Mouse (Mus musculus) R1 (cell line): ENCODE measurements around the gene Abcb1b.
"Not testable (repeated sequence)": the region's sequence is repeated elsewhere in the genome, so short reads cannot be mapped to it uniquely, and the experiment has no call there.

Experiments
- DNase-seq: peaks from one replicate; pipeline ENCODE4 v3.0.0-alpha.2; 2018; ENCODE audit warnings: low read depth, low spot score

Abcb1b gene

GRCm38 (mm10) chr5:8797987-8798751 is at the start of gene Abcb1b:
Gene Abcb1b, plus strand, starts transcription at chr5:8798147.
- peak; percentile 78 for DNase-seq

- DNase-seq = no peak
Observed at GRCm38 (mm10) chr5:8772866-8773265, 25.1 kb upstream of the Abcb1b start.

- DNase-seq = no peak
Observed at GRCm38 (mm10) chr5:8778311-8778710, 19.6 kb upstream of the Abcb1b start.

DNA sequence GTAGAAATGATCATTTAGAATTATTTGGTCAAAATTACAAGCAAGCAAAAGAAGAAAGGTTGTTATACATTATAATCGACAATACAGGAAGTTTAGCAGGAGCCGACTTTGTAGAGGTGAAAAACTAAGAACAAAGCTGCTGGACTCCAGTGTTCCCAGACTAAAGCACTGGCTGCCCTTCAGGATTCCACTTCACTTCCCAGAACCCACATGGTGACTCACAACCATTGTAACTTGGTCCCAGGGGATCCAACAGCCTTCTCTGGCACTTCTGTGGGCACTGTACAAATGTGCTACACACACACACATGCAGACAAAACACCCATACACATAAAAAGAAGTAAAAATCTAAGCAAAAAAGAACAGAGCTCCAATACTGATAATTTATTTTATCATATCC is 19.2 kb upstream of the Abcb1b start:
- no peak for DNase-seq

- DNase-seq = no peak
Observed at GRCm38 (mm10) chr5:8792281-8792680, 5.7 kb upstream of the Abcb1b start.

GRCm38 (mm10) chr5:8798752-8799115 is 787 bp downstream of the Abcb1b start:
- no peak for DNase-seq

DNA sequence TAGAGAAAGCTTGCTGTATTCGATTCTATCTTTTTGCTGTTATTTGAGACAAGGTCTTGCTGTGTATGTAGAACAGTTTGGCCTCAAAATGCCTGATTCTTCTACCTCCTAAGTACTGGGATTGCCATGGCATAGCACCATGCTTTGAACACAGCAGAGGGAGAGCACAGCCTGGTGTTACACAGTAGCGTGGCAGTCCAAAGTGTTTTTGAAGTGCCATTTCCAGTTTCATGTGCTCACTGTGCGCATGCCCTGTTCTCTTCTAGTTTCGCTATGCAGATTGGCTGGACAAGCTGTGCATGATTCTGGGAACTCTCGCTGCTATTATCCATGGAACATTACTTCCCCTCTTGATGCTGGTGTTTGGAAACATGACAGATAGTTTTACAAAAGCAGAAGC is 7.8 kb downstream of the Abcb1b start:
- DNase-seq = no peak

DNA sequence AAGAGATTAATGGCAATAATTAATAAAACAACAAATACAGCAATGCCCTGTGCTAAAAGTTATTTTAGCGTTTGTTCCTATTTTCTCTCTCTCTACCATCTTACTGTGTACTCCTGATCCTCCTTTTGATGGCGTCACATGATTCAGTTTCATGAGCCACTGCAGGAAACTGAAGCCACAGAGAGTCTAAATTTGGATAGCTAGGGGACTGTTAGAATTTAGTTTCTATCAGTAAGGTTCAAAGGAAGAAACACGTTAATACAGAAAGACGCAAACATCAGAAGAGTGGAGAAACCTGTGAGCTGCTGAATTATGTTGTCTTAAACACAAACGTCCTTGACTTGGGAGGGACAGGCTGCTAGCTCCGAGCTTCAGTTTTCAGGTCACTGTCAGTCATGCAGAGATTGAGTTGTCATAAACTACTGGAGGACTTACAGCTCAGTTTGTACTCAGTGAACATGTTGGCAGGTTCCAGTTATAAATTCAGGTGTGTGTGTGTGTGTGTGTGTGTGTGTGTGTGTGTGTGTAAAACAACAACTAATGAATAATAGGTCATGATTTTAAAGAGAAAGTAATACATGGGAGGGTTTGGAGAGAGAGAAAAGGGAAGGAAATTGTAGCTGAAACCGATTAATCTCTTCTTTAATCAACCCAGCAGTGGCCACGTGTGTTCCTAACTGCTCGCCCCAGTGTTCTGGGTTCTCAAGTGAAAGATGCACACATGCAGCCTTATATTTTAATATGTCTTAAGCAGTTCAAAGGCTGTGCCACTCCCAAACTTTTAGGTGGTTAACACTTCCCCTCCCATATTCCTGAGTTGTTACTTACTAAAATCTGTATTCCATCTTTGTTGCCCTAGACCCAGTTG is 9.4 kb downstream of the Abcb1b start:
- no peak for DNase-seq

GRCm38 (mm10) chr5:8813872-8814271 is 15.9 kb downstream of the Abcb1b start:
- no peak for DNase-seq

GRCm38 (mm10) chr5:8819635-8820591 is 22.0 kb downstream of the Abcb1b start:
- peak; percentile 24 for DNase-seq

GRCm38 (mm10) chr5:8820592-8821104 is 22.7 kb downstream of the Abcb1b start:
- DNase-seq = not testable (repeated sequence)

- no peak for DNase-seq
Observed at GRCm38 (mm10) chr5:8838661-8839438, 40.9 kb downstream of the Abcb1b start.

DNA sequence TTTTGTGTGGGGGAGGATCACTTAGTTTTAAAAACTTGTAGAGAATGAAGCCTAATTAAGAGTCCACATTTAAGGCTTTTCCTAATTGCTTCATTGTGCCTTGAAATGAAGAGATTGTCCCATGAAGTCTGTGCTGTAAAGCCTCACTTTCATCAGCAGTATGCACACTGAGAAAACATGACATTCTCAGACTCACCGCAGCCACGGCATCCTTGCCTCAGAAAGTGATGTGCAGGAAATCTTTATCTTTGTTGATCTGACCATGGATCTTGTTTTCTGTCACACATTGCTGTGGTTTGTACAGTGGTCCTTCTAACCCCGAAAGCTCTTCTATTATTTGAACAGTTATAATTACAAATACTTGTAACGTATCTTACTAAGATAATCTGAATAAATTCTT is 41.7 kb downstream of the Abcb1b start:
- no peak for DNase-seq

DNA sequence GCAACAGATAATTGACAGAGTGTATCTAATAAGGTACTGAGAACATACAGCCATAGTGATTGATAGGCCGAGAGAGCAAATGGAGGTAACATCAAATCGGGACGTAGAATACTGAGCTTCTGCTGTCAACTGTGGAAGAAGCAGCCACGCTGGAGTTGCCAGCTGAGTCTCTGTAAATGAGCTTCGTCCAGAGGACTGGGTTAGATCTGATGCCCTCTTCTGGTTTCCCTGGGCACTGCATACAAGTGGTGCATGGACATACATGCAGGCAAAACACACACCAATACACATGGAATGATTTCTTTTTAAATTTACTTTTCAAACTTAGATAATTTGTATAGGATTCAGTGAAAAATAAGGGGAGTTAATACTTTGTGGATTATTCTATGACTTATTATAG is 42.9 kb downstream of the Abcb1b start:
- DNase-seq = peak; percentile 76

- DNase-seq = peak; percentile 37
Observed at GRCm38 (mm10) chr5:8842815-8843214, 44.9 kb downstream of the Abcb1b start.

DNA sequence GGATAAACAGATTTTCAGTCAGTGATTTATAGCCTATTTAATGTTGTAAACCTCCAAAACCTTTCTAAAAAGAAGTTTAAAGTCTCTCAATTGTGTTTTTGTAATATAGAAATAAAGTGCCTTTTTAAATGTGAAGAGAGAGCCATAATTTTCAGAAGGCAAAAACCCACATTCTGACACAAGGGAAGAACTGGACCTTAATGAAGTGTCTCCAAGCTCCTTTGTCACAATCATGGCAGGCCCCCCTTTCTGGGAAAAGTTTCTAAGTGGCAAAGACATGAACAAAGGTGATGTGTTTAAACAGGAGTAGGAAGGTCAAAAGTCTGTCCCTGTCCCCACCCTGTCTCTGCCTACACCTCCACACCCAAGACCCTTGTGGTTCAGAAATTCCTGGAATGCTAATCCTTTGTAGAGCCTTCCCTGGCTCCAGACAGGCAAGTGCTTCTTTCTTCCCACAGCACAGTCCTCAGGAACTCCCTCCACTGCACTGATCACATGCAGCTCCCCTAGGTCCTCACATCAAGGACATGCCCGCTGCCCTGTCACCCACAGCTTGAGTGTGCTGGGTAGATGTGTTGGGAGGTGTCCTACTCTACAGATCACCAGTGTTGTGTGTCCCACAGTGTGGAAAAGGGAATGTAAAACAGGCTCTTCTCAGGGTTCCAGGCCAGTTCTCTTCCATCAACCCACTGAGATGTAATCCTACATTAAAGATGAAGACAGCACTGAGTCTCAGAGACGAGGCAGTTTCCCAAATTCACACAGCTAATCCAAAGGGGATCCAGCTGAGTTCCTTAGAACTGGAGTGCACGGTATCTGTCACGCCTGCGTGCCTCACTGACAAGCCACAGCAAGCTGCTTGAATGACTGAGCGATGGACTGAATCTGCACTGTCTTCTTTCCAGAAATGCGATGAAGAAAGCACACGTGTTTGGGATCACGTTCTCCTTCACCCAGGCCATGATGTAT is 50.9 kb downstream of the Abcb1b start:
- DNase-seq = peak; percentile 75

DNA sequence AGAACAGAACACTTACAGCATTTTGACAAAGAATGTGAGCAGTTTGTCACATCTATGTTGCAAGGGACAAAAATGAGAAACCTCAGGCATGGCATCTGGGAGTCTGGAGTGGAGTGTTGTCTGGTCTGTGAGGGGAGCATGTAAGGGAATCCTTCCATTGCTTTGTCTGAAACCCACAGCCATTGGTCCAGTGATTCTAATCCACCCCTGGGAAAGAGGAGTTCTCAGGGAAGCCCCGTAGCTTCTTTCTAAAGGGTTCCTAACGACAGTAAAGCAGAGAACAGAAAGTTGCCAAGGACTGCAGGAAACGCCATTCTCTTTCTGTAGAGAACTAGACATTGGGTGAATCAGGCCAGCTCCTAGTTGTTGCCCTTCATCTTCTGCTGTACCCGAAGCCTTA is 52.9 kb downstream of the Abcb1b start:
- DNase-seq = peak; percentile 66

DNA sequence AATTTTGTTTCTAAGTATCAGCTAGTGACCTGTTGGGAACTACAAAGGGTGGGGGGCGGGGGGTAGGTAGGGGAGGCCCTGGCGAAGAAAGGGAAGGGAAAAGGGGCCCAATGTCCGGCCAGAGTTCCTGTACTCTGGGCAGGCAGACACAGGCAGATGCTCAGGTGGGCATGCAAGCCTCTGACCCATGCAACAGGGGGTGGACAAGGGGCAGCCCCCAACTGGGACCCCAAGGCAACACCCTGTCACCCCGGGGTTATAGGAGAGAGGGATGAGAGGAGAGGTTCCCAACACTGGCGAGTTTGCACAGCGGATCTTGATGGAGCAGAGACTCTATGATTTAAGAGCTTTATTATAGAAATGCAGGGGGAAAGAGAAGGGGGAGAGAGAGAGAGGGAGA is 59.3 kb downstream of the Abcb1b start:
- no peak for DNase-seq

GRCm38 (mm10) chr5:8861811-8862210 is 63.9 kb downstream of the Abcb1b start:
- DNase-seq = no peak
